Comparison of ENCODE assay signal across 8 mouse cellular contexts in the genomic region with DNA sequence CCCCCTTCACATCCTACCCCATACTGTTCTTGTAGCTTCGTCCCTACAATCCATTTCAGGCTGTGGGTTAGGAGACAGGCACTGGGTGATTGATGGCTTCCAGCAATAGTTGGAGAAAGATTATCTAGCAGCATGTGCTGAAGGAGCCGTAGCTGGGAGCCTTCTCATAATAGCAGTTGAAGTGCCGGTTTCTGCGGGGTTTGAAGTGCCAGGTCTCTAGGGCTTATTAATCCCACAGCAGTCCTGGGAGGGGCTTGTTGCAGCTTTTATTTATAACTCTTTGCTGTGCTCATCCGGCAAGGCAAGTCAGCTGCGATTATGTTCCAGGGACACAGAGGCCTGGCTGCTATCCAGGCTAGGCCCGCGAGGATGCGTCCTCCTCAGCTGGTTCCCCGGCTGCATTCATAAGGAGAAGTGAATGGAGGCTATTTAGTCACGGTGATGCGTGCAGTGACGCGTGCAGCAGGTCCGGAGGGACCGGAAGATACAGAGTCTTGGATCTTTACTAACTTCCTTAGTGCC.
DNase-seq lines count a peak whose midpoint lies in the region; ATAC-seq and TF ChIP-seq lines count a peak whose summit lies in the region.

No protein-coding gene starts in this region.

- no peaks in the 10 kb centered on the region for H3K36me3 ChIP-seq in hindbrain, embryonic 11.5 days (ENCODE audit: control insufficient read depth, insufficient read depth, low read length)

- peak overlapping the region; percentile 21; the same call in 1 of the 2 replicates for H3K4me2 ChIP-seq in hindbrain, embryonic 11.5 days (replicated peaks; ENCODE audit: low read depth, low read length)

- peak; percentile 86 for ATAC-seq in hindbrain, embryonic 11.5 days (ENCODE audit: low FRiP score)
- no peak for ATAC-seq in activated CD4-positive, CD25-positive, alpha-beta regulatory T cell, adult 4 months

- peak; percentile 84 to 91 for DNase-seq in adrenal gland, adult (ENCODE audit: inconsistent age in 2 of 2, low spot score in 1 of 2)
- DNase-seq in cerebellum, adult 11-12 months: peak; percentile 36
- DNase-seq in frontal cortex, postnatal 14 days (ENCODE audit: low spot score in 2 of 2): peak; percentile 45 to 69
- DNase-seq in hindbrain, embryonic 11.5 days (ENCODE audit: low spot score): peak; percentile 50
- peak; percentile 47 to 66 for DNase-seq in left cerebral cortex, adult 2 months (ENCODE audit: extremely low spot score in 1 of 2, low spot score in 2 of 2)
- peak; percentile 24 for DNase-seq in neural tube, embryonic 10.5 days (ENCODE audit: extremely low spot score, low spot score)
- DNase-seq in spleen, postnatal 14 days (ENCODE audit: low spot score in 2 of 2): no peak

- 26% methylated on average over 16 of the region's 16 CpGs for whole genome bisulfite sequencing in hindbrain, embryonic 11.5 days

- no peaks in the 10 kb centered on the region for H3K9me3 ChIP-seq in hindbrain, embryonic 11.5 days (ENCODE audit: control insufficient read depth, low read length)

- H3K27ac ChIP-seq in hindbrain, embryonic 11.5 days (ENCODE audit: low read depth, low read length): 0 out of 2 replicates have a peak overlapping the region, but pooled peaks have one; percentile 12
- H3K27ac ChIP-seq in left cerebral cortex, adult 2 months: peak overlapping the region; percentile 37

- peak overlapping the region; percentile 37; the same call in 1 of the 2 replicates for H3K9ac ChIP-seq in hindbrain, embryonic 11.5 days (ENCODE audit: low read depth, low read length)

- H3K4me3 ChIP-seq in hindbrain, embryonic 11.5 days (ENCODE audit: low read depth, low read length): no peak overlapping the region
- H3K4me3 ChIP-seq in left cerebral cortex, adult 2 months: peak overlapping the region; percentile 29

- intact Hi-C loops in left cerebral cortex, adult 2 months (cut with DNase I): no loop called here

- TF ChIP-seq CTCF in left cerebral cortex, adult 2 months (IDR thresholded peaks at IDR 0.05): no peak

- H3K4me1 ChIP-seq in hindbrain, embryonic 11.5 days (replicated peaks; ENCODE audit: control insufficient read depth, insufficient read depth, low read length): no peaks in the 10 kb centered on the region; the same call in 1 of the 2 replicates

- H3K27me3 ChIP-seq in hindbrain, embryonic 11.5 days (ENCODE audit: control insufficient read depth, insufficient read depth, low read length): no peaks in the 10 kb centered on the region

Comparison
In these comparisons a context has a peak if more than half of its experiments do, and no peak if none do; other contexts are left out.
1. DNase-seq: peak in adrenal gland, adult (2 of 2), cerebellum, adult 11-12 months (single experiment), frontal cortex, postnatal 14 days (2 of 2), hindbrain, embryonic 11.5 days (single experiment), left cerebral cortex, adult 2 months (2 of 2) and neural tube, embryonic 10.5 days (single experiment); none in spleen, postnatal 14 days (0 of 2).